Mouse (Mus musculus) bone marrow, adult 2 months (tissue): ENCODE results near the gene Cenpl. TPM values are rescaled to one million over a fixed set of nuclear protein-coding genes. Genes with fewer than 3 reads are reported as not detected.

Source experiments
- H3K27ac ChIP-seq: fragments of 200-500 bp; 2 replicates; pipeline ENCODE4 v1.5.1; 2012; ENCODE audit warnings: low read depth, mild to moderate bottlenecking, control low read depth, inconsistent platforms, low read length; ENCODE audit not compliant: control insufficient read depth, poor library complexity, insufficient read depth
- H3K4me1 ChIP-seq: fragments of 200-500 bp; 2 replicates; pipeline ENCODE4 v1.6.1; 2011; ENCODE audit warnings: low read length; ENCODE audit not compliant: control insufficient read depth, insufficient read depth
- H3K4me3 ChIP-seq: fragments of 200-500 bp; replicated peaks from 2 replicates; pipeline ENCODE3; 2011; ENCODE audit warnings: mild to moderate bottlenecking, low read depth, low read length, control low read depth; ENCODE audit not compliant: control insufficient read depth
- CTCF ChIP-seq: fragments of 200-500 bp; IDR thresholded peaks from 2 replicates; pipeline ENCODE4 v1.5.1; 2011; ENCODE audit warnings: low read length, control low read depth; ENCODE audit not compliant: control insufficient read depth, insufficient read depth
- POLR2A ChIP-seq: fragments of 200-500 bp; IDR thresholded peaks from 2 replicates; pipeline ENCODE4 v1.6.1; 2011; ENCODE audit warnings: low read depth, mild to moderate bottlenecking, control low read depth, low read length, borderline replicate concordance; ENCODE audit not compliant: control insufficient read depth
- WGBS: fragments of 180-500 bp; shearing (Covaris S2); methylation state at CpG from one replicate; pipeline ENCODE4 v1.1.7; 2018; 5-methylcytosine and 5-hydroxymethylcytosine counted together
- polyA plus RNA-seq: library from polyadenylated mRNA; stranded (reverse); fragments of >200 nt; gene quantifications from 2 replicates; pipeline ENCODE4 v1.2.4, GENCODE M21; 2011; ENCODE audit warnings: low replicate concordance; ENCODE audit not compliant: missing spikeins, insufficient read depth, insufficient read length

Cenpl gene
- polyA plus RNA-seq, 1 experiment = 34.7 TPM

DNA sequence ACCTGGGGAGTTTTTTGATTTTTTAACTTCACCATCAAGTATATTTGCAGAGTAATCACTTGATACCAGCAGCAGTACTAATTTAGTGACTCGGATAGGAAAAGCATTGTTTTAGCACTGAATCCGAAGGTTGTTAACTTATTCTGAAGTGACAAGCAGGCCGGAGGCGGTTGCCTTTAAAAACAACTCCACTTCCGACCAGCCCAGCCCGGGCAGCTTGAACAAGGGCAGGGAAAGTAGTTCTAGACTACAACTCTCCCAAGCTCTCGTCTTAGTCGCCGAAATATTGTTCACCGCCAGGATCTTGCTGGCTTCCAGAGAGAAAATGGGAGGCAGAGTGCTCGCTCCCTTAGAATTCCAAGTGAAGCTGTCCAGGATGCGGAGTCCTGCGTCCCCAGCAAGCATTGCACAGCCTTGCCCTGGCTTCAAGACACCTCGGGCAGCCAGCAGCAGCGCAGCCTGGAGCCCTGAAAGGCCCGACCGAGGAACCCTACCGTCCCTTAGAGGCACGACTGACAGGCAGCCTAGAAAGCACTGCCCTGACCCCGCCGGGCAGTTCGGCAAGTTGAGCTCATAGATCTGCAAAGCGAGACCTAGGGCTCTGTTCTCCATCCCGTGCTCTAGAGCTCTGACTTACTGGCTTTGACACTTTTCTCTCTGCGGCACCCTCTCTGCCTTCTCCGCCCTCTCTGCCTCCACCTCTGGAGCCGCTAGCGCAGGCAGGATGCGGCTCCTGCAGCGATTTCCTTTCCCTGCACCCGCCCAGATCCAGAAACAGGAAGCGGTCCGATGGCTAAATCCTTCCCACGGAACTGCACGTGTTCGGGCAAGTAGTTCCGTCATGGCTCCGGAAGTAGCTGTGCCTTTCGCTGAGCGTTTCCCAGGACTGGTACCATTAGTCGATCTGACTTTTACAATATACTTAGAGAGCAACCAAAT, 60.5 kb downstream of the Cenpl start, which contains the start of gene Klhl20:
Klhl20 (minus strand) TSS at position 786 of the 939 bp plus-strand sequence.
- H3K4me1 ChIP-seq = no peaks in the 10 kb centered on the region
- H3K4me3 ChIP-seq = peak within 1 kb of the TSS; percentile 78
- WGBS = under 1% methylated on average over 41 of the region's 41 CpGs
- TF ChIP-seq CTCF = no peak
- peak; percentile 83 for TF ChIP-seq POLR2A
- H3K27ac ChIP-seq = peak within 1 kb of the TSS; percentile 43

Other genes starting within 250 kb of the Cenpl start
- gene Rc3h1, start 164.3 kb upstream of the Cenpl start, polyA plus RNA-seq = 8.8 and 9.1 TPM in 2 replicates
- 2.6 and 14.1 TPM in 2 replicates for gene Serpinc1, start 92.1 kb upstream of the Cenpl start, polyA plus RNA-seq
- gene Zbtb37, start 35.9 kb upstream of the Cenpl start, polyA plus RNA-seq = 1.5 and 3.6 TPM in 2 replicates
- gene Dars2, start 55 bp upstream of the Cenpl start, polyA plus RNA-seq = 4.7 and 15.1 TPM in 2 replicates
- gene Klhl20, start 60.8 kb downstream of the Cenpl start, polyA plus RNA-seq = 5.8 and 8.9 TPM in 2 replicates
- gene Ankrd45, start 72.0 kb downstream of the Cenpl start, polyA plus RNA-seq = 1.5 TPM in 1 of 2 replicates, not detected in the other
- gene Tex50, start 88.6 kb downstream of the Cenpl start, polyA plus RNA-seq = 1.0 and 4.3 TPM in 2 replicates
- gene Prdx6, start 180.5 kb downstream of the Cenpl start, polyA plus RNA-seq = 80.0 and 110 TPM in 2 replicates